8 mouse cellular contexts compared by ENCODE assay signal in genomic region chr10:39730976-39731735, GRCm38 (mm10). TPM values are rescaled to one million over a fixed set of nuclear protein-coding genes. Genes with fewer than 3 reads are reported as not detected.
DNase-seq lines count a peak whose midpoint lies in the region; ATAC-seq and TF ChIP-seq lines count a peak whose summit lies in the region.

No protein-coding gene starts in this region.

- H3K4me3 ChIP-seq in forebrain, embryonic 13.5 days, result peak overlapping the region; percentile 73
- peak overlapping the region; percentile 69 for H3K4me3 ChIP-seq in heart, postnatal 0 days (ENCODE audit: low read depth, low read length)
- H3K4me3 ChIP-seq in neural tube, embryonic 14.5 days (ENCODE audit: low read depth, low read length), result peak overlapping the region; percentile 95

- peak overlapping the region; percentile 73 for H3K4me2 ChIP-seq in forebrain, embryonic 13.5 days
- H3K4me2 ChIP-seq in heart, postnatal 0 days (ENCODE audit: low read depth, low read length), result peak overlapping the region; percentile 63
- H3K4me2 ChIP-seq in neural tube, embryonic 14.5 days (ENCODE audit: low read depth, low read length), result peak overlapping the region; percentile 82

- H3K27me3 ChIP-seq in forebrain, embryonic 13.5 days, result no peaks in the 10 kb centered on the region
- H3K27me3 ChIP-seq in heart, postnatal 0 days (ENCODE audit: control insufficient read depth, insufficient read depth, low read length), result no peaks in the 10 kb centered on the region
- H3K27me3 ChIP-seq in neural tube, embryonic 14.5 days (ENCODE audit: control insufficient read depth, insufficient read depth, low read length), result no peaks in the 10 kb centered on the region

- TF ChIP-seq CTCF in heart, postnatal 0 days (IDR thresholded peaks at IDR 0.05; ENCODE audit: low read depth), result no peak

- no peaks in the 10 kb centered on the region for H3K9me3 ChIP-seq in forebrain, embryonic 13.5 days (replicated peaks)
- H3K9me3 ChIP-seq in heart, postnatal 0 days (replicated peaks; ENCODE audit: control insufficient read depth, low read length), result no peaks in the 10 kb centered on the region
- H3K9me3 ChIP-seq in neural tube, embryonic 14.5 days (ENCODE audit: control insufficient read depth, low read length), result no peaks in the 10 kb centered on the region

- peak; percentile 88 for DNase-seq in ES-CJ7 (ENCODE audit: low read depth, low spot score)
- peak; percentile 87 for DNase-seq in c-Kit-positive CD71-positive TER-119-positive erythroid progenitor cells, embryonic 14.5 days (ENCODE audit: low spot score)
- peak; percentile 92 for DNase-seq in heart, postnatal 0 days (ENCODE audit: low spot score)
- DNase-seq in layer of hippocampus, adult 11-12 months (ENCODE audit: low spot score), result peak; percentile 85
- peak; percentile 92 to 95 for DNase-seq in lung, adult 18-20 months
- peak; percentile 90 for DNase-seq in thymus, postnatal 0 days (ENCODE audit: low spot score)

- peak overlapping the region; percentile 93 for H3K9ac ChIP-seq in forebrain, embryonic 13.5 days
- H3K9ac ChIP-seq in heart, postnatal 0 days (replicated peaks; ENCODE audit: low read depth, low read length), result peak overlapping the region; percentile 75
- H3K9ac ChIP-seq in neural tube, embryonic 14.5 days (replicated peaks; ENCODE audit: low read depth, low read length), result peak overlapping the region; percentile 97

- H3K27ac ChIP-seq in forebrain, embryonic 13.5 days, result peak overlapping the region; percentile 100
- peak overlapping the region; percentile 98 for H3K27ac ChIP-seq in heart, postnatal 0 days (ENCODE audit: low read depth)
- peak overlapping the region; percentile 100 for H3K27ac ChIP-seq in neural tube, embryonic 14.5 days (ENCODE audit: low read depth, low read length)

- H3K4me1 ChIP-seq in forebrain, embryonic 13.5 days, result peaks cover 23% of the 10 kb centered on the region
- H3K4me1 ChIP-seq in heart, postnatal 0 days (ENCODE audit: control insufficient read depth, insufficient read depth), result peaks cover 9% of the 10 kb centered on the region
- H3K4me1 ChIP-seq in neural tube, embryonic 14.5 days (ENCODE audit: control insufficient read depth, insufficient read depth, low read length), result peaks cover 11% of the 10 kb centered on the region; the same call in 1 of the 2 replicates

- under 1% methylated on average over 25 of the region's 66 CpGs for WGBS in forebrain, embryonic 13.5 days
- WGBS in heart, postnatal 0 days, result under 1% methylated on average over 27 of the region's 66 CpGs
- under 1% methylated on average over 43 of the region's 66 CpGs for WGBS in neural tube, embryonic 14.5 days

- ATAC-seq in forebrain, embryonic 13.5 days, result peak; percentile 87
- ATAC-seq in heart, postnatal 0 days (ENCODE audit: insufficient read depth, low read depth), result peak; percentile 90
- ATAC-seq in neural tube, embryonic 14.5 days (ENCODE audit: low read depth), result peak; percentile 90

- 0 out of 2 replicates have a peak, but pooled peaks cover 3% of the 10 kb centered on the region for H3K36me3 ChIP-seq in forebrain, embryonic 13.5 days (ENCODE audit: poor library complexity, severe bottlenecking)
- H3K36me3 ChIP-seq in heart, postnatal 0 days (replicated peaks; ENCODE audit: control insufficient read depth, insufficient read depth, low read length), result no peaks in the 10 kb centered on the region
- H3K36me3 ChIP-seq in neural tube, embryonic 14.5 days (ENCODE audit: control insufficient read depth, insufficient read depth, low read length), result no peaks in the 10 kb centered on the region

- no peak for TF ChIP-seq EP300 in heart, postnatal 0 days (IDR thresholded peaks at IDR 0.05; ENCODE audit: low read depth)

RNA-seq across cellular contexts. Expression of gene Rev3l, which starts 0.8 kb away (rescaled TPM):
- polyA plus RNA-seq in forebrain, embryonic 13.5 days (2015; fragmentation: Nextera tagmentation; extraction: Ambion mirVana), result 17.7 and 21.4 TPM in 2 replicates
- total RNA-seq in heart, postnatal 0 days (2014; rRNA removed; ENCODE audit: low replicate concordance), result 16.7 and 34.7 TPM in 2 replicates
- 5.4 and 5.5 TPM in 2 replicates for polyA plus RNA-seq in heart, postnatal 0 days (2015; fragmentation: Nextera tagmentation; extraction: Ambion mirVana)
- polyA plus RNA-seq in neural tube, embryonic 14.5 days (2014; fragmentation: Nextera tagmentation; extraction: Ambion mirVana), result 68.9 and 77.3 TPM in 2 replicates
- polyA plus RNA-seq in thymus, postnatal 0 days (2015; fragmentation: Nextera tagmentation; extraction: Ambion mirVana), result 12.4 and 13.2 TPM in 2 replicates

Comparison
In these comparisons a context has a peak if more than half of its experiments do, and no peak if none do; other contexts are left out.
1. Peak in every context shown above with its lines: DNase-seq, ATAC-seq, H3K4me3 ChIP-seq and H3K27ac ChIP-seq.